Mouse (Mus musculus): ENCODE measurements at regions not wholly inside any gene's neighbourhood (a gene's known extent, or its start where the extent isn't known, plus 50 kb on each side); places are given as distances from the start of the nearest gene placed in this dataset.

DNA sequence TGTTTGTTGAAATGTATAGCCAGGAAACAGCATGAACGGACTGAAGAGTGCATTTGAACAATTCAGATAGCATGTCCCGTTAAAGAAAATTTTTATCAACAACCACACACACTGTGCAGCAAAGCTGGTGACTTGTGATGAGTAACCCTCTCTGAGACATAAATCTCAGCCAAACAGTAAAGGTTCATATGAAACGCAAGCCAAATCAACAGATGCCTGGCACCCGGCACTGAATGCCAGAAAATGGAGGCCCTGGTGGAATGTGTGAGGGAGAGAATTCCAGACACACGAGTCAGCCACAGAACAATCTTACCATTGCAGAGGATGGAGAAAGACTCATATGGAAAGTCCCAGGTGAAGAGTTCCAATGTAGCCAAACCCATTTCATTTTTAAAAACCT, 341.1 kb upstream of the Actbl2 start:
- 55% methylated on average over 5 of the region's 5 CpGs for WGBS (ENCODE audit: insufficient replicate concordance)
- Histone ChIP-seq H3K36me3 (replicated peaks; ENCODE audit: control insufficient read depth, insufficient read depth, low read depth) (no peaks in the 10 kb centered on the region), H3K4me3 (ENCODE audit: insufficient read depth in 1 of 2, low read depth in 2 of 2, low read length in 2 of 2) (no peak overlapping the region), H3K4me1 (replicated peaks; ENCODE audit: control insufficient read depth in 2 of 2, insufficient read depth in 2 of 2, low read length in 1 of 2) (no peaks in the 10 kb centered on the region), H3K4me2 (ENCODE audit: low read depth) (no peak overlapping the region), H3K9ac (replicated peaks) (no peak overlapping the region), H3K9me3 (ENCODE audit: control insufficient read depth, low read length) (no peaks in the 10 kb centered on the region), H3K27me3 (ENCODE audit: control insufficient read depth, insufficient read depth, low read length) (no peaks in the 10 kb centered on the region), H3K27ac (no peak overlapping the region)
- DNase-seq (ENCODE audit: low read depth in 3 of 3, low spot score in 3 of 3) (no peak), ATAC-seq (ENCODE audit: insufficient read depth) (no peak)
- TF ChIP-seq CTCF (IDR thresholded peaks at IDR 0.05; ENCODE audit: low read depth) = no peak
- no peak for TF ChIP-seq EP300 (IDR thresholded peaks at IDR 0.05; ENCODE audit: low read depth)

DNA sequence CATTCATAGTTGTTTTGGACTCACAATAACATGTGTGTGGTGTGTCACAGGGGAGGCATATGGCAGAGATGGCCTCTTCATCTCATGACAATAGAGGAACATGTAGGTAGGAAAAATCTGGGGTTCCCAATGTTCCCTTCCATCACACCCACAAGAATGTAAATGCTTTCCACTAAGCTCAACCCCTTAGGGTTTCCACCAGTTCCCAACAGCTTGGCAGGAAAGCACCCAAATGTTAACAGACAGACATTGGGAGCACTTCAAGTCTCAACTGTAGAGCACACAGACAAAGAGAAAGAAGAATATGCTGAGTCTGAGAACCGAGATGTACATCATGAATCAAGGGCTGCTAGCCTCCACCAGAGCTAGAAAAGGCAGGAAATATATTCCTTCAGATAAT, 339.7 kb upstream of the Actbl2 start:
- H3K4me3 ChIP-seq (ENCODE audit: insufficient read depth in 1 of 2, low read depth in 2 of 2, low read length in 2 of 2) = no peak overlapping the region
- H3K9me3 ChIP-seq (ENCODE audit: control insufficient read depth, low read length) = no peaks in the 10 kb centered on the region
- no peaks in the 10 kb centered on the region for H3K27me3 ChIP-seq (ENCODE audit: control insufficient read depth, insufficient read depth, low read length)
- no peaks in the 10 kb centered on the region for H3K4me1 ChIP-seq (replicated peaks; ENCODE audit: control insufficient read depth in 2 of 2, insufficient read depth in 2 of 2, low read length in 1 of 2)
- no peak overlapping the region for H3K4me2 ChIP-seq (ENCODE audit: low read depth)
- no peak overlapping the region for H3K27ac ChIP-seq
- TF ChIP-seq CTCF (IDR thresholded peaks at IDR 0.05; ENCODE audit: low read depth) (no peak), EP300 (IDR thresholded peaks at IDR 0.05; ENCODE audit: low read depth) (no peak)
- H3K9ac ChIP-seq (replicated peaks) = no peak overlapping the region
- no peak for DNase-seq (ENCODE audit: low read depth in 3 of 3, low spot score in 3 of 3)
- 29% methylated on average over 1 of the region's 1 CpGs for WGBS (ENCODE audit: insufficient replicate concordance)
- no peak for ATAC-seq (ENCODE audit: insufficient read depth)
- no peaks in the 10 kb centered on the region for H3K36me3 ChIP-seq (replicated peaks; ENCODE audit: control insufficient read depth, insufficient read depth, low read depth)

DNA sequence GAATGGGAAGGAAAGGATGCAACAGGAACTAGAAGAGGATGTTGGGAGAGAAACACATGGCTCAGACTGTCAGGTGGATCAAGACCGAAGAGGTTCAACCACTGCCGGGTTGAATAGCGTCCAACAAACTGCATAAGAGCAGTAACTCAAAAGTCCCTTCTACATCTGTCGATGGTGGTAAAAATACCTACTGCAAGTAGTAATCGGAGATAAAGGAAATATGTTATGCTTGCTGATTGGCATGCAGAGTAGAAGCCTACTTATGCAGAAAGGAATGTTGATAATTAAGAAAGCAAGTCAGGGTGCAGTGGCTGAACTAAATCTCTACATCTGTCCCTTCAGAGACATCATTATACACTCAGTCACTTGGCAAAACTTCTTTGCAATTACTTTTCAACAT, 330.9 kb upstream of the Actbl2 start:
- WGBS (ENCODE audit: insufficient replicate concordance) = 71% methylated on average over 5 of the region's 5 CpGs
- no peaks in the 10 kb centered on the region for H3K9me3 ChIP-seq (ENCODE audit: control insufficient read depth, low read length)
- no peaks in the 10 kb centered on the region for H3K27me3 ChIP-seq (ENCODE audit: control insufficient read depth, insufficient read depth, low read length)
- H3K36me3 ChIP-seq (replicated peaks; ENCODE audit: control insufficient read depth, insufficient read depth, low read depth) = no peaks in the 10 kb centered on the region
- no peak overlapping the region for H3K4me2 ChIP-seq (ENCODE audit: low read depth)
- no peaks in the 10 kb centered on the region for H3K4me1 ChIP-seq (replicated peaks; ENCODE audit: control insufficient read depth in 2 of 2, insufficient read depth in 2 of 2, low read length in 1 of 2)
- ATAC-seq (ENCODE audit: insufficient read depth) = no peak
- no peak overlapping the region for H3K4me3 ChIP-seq (ENCODE audit: insufficient read depth in 1 of 2, low read depth in 2 of 2, low read length in 2 of 2)
- H3K27ac ChIP-seq = no peak overlapping the region
- no peak for DNase-seq (ENCODE audit: low read depth in 3 of 3, low spot score in 3 of 3)
- TF ChIP-seq CTCF (IDR thresholded peaks at IDR 0.05; ENCODE audit: low read depth) (no peak), EP300 (IDR thresholded peaks at IDR 0.05; ENCODE audit: low read depth) (no peak)
- no peak overlapping the region for H3K9ac ChIP-seq (replicated peaks)

DNA sequence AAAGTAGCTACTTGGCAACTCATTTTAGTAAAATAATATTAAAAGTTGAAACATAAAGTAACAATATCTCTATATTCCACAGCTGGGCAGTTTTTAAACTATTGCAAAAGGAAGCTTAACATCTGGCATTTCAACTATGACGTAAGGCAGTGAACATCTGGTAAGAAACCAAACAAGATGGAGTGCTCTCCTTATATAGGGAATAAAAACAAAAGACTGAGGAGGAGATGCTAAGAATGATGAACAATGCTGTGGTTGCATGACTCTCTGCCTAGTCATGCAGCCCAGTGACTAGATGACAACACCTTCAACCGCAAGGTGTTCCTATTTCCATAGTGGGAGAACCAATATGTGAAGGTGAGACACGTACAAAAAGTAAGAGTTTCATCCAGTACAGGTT, 329.9 kb upstream of the Actbl2 start:
- no peaks in the 10 kb centered on the region for H3K27me3 ChIP-seq (ENCODE audit: control insufficient read depth, insufficient read depth, low read length)
- H3K9me3 ChIP-seq (ENCODE audit: control insufficient read depth, low read length) = no peaks in the 10 kb centered on the region
- DNase-seq (ENCODE audit: low read depth in 3 of 3, low spot score in 3 of 3) (no peak), ATAC-seq (ENCODE audit: insufficient read depth) (no peak)
- H3K4me2 ChIP-seq (ENCODE audit: low read depth) = no peak overlapping the region
- no peak overlapping the region for H3K9ac ChIP-seq (replicated peaks)
- 61% methylated on average over 3 of the region's 3 CpGs for WGBS (ENCODE audit: insufficient replicate concordance)
- H3K27ac ChIP-seq = no peak overlapping the region
- TF ChIP-seq CTCF (IDR thresholded peaks at IDR 0.05; ENCODE audit: low read depth) = no peak
- no peaks in the 10 kb centered on the region for H3K4me1 ChIP-seq (replicated peaks; ENCODE audit: control insufficient read depth in 2 of 2, insufficient read depth in 2 of 2, low read length in 1 of 2)
- no peaks in the 10 kb centered on the region for H3K36me3 ChIP-seq (replicated peaks; ENCODE audit: control insufficient read depth, insufficient read depth, low read depth)
- no peak overlapping the region for H3K4me3 ChIP-seq (ENCODE audit: insufficient read depth in 1 of 2, low read depth in 2 of 2, low read length in 2 of 2)

DNA sequence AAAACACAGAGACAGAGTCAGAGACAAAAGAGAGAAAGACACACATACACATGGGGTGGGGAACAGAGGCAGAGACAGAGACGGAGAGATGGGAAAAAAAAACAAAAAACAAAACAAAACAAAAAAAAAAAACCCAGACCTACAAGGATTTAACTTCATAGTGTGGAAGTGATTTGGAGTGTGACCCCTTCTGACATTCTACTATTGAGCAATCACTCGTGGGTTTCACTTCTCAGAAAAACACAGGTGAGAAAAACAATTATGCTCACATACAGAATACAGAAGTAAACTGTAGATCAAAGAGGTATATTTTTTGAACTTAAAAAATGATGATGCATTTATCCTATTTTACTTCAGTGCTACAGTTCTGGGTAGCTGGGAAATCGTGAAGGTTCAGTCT, 326.7 kb upstream of the Actbl2 start:
- WGBS (ENCODE audit: insufficient replicate concordance) = 46% methylated on average over 3 of the region's 3 CpGs

DNA sequence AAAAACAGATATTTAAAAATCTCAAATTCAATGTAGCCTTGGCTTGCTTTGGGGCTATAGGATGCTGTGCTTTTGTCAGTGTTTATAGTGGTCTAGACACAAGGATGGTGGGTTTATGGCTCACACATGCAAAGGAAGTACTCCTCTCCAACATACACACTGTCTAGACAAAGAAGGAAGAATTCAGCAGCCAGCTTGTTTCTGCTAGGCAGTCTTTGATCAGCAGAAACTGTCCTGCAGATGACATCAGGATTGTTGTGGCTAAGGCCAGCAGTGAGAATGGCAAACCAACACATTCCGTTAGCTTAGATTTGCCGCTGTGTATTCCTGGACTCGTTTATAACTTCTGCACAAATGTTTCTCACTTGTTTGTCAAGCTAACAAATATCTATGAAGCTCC, 325.9 kb upstream of the Actbl2 start:
- H3K4me2 ChIP-seq (ENCODE audit: low read depth) = no peak overlapping the region
- H3K9me3 ChIP-seq (ENCODE audit: control insufficient read depth, low read length) = no peaks in the 10 kb centered on the region
- H3K27me3 ChIP-seq (ENCODE audit: control insufficient read depth, insufficient read depth, low read length) = no peaks in the 10 kb centered on the region
- no peak for ATAC-seq (ENCODE audit: insufficient read depth)
- WGBS (ENCODE audit: insufficient replicate concordance) = 58% methylated on average over 3 of the region's 3 CpGs
- no peak for DNase-seq (ENCODE audit: low read depth in 3 of 3, low spot score in 3 of 3)
- H3K4me1 ChIP-seq (replicated peaks; ENCODE audit: control insufficient read depth in 2 of 2, insufficient read depth in 2 of 2, low read length in 1 of 2) = no peaks in the 10 kb centered on the region
- TF ChIP-seq EP300 (IDR thresholded peaks at IDR 0.05; ENCODE audit: low read depth) (no peak), CTCF (IDR thresholded peaks at IDR 0.05; ENCODE audit: low read depth) (no peak)
- H3K36me3 ChIP-seq (replicated peaks; ENCODE audit: control insufficient read depth, insufficient read depth, low read depth) = no peaks in the 10 kb centered on the region
- H3K27ac ChIP-seq = no peak overlapping the region
- H3K4me3 ChIP-seq (ENCODE audit: insufficient read depth in 1 of 2, low read depth in 2 of 2, low read length in 2 of 2) = no peak overlapping the region
- H3K9ac ChIP-seq (replicated peaks) = no peak overlapping the region

More for the DNA sequence above, 326.7 kb upstream of the Actbl2 start:
- H3K9ac ChIP-seq (replicated peaks) = no peak overlapping the region
- ATAC-seq (ENCODE audit: insufficient read depth) = no peak
- H3K9me3 ChIP-seq (ENCODE audit: control insufficient read depth, low read length) = no peaks in the 10 kb centered on the region
- H3K27ac ChIP-seq = no peak overlapping the region
- H3K36me3 ChIP-seq (replicated peaks; ENCODE audit: control insufficient read depth, insufficient read depth, low read depth) = no peaks in the 10 kb centered on the region
- TF ChIP-seq EP300 (IDR thresholded peaks at IDR 0.05; ENCODE audit: low read depth) = no peak
- no peak for TF ChIP-seq CTCF (IDR thresholded peaks at IDR 0.05; ENCODE audit: low read depth)
- H3K4me3 ChIP-seq (ENCODE audit: insufficient read depth in 1 of 2, low read depth in 2 of 2, low read length in 2 of 2) = no peak overlapping the region
- no peaks in the 10 kb centered on the region for H3K4me1 ChIP-seq (replicated peaks; ENCODE audit: control insufficient read depth in 2 of 2, insufficient read depth in 2 of 2, low read length in 1 of 2)
- DNase-seq (ENCODE audit: low read depth in 3 of 3, low spot score in 3 of 3) = no peak
- no peak overlapping the region for H3K4me2 ChIP-seq (ENCODE audit: low read depth)
- no peaks in the 10 kb centered on the region for H3K27me3 ChIP-seq (ENCODE audit: control insufficient read depth, insufficient read depth, low read length)
